Mouse (Mus musculus) kidney, adult 2 months (tissue): ENCODE measurements at regions not wholly inside any gene's neighbourhood (a gene's known extent, or its start where the extent isn't known, plus 50 kb on each side); places are given as distances from the start of the nearest gene placed in this dataset.
"Not testable (repeated sequence)": the region's sequence is repeated elsewhere in the genome, so short reads cannot be mapped to it uniquely, and the experiment has no call there.

Source experiments
- CTCF ChIP-seq: fragments of 200-500 bp; conservative IDR thresholded peaks from 2 replicates; pipeline ENCODE4 v1.5.1; 2011; ENCODE audit warnings: low read depth, mild to moderate bottlenecking, control low read depth, low read length, moderate library complexity, mixed read lengths; ENCODE audit not compliant: insufficient read depth, insufficient read length
- POLR2A ChIP-seq: fragments of 200-500 bp; IDR thresholded peaks from one replicate; pipeline ENCODE4 v1.6.1; 2011; ENCODE audit warnings: low read depth, low read length, control low read depth

GRCm38 (mm10) chr4:3368021-3368420 lies 182.9 kb upstream of the Vmn1r3 start:
- TF ChIP-seq CTCF, POLR2A: not testable (repeated sequence)
